Mouse (Mus musculus): ENCODE data around the gene Abr.

The Abr gene

GRCm38 (mm10) chr11:76467073-76467472 is 155.0 kb downstream of the Abr start:
- in situ Hi-C loops (cut with MboI, MseI): no loop called here

- in situ Hi-C loops (cut with MboI, MseI): no loop called here
Observed at GRCm38 (mm10) chr11:76465879-76466278, 156.2 kb downstream of the Abr start.

- in situ Hi-C loops (cut with MboI, MseI): no loop called here
Observed at GRCm38 (mm10) chr11:76461696-76462095, 160.4 kb downstream of the Abr start.

- in situ Hi-C loops (cut with MboI, MseI): no loop called here
Observed at GRCm38 (mm10) chr11:76461201-76461600, 160.9 kb downstream of the Abr start.

GRCm38 (mm10) chr11:76459489-76459888 is 162.6 kb downstream of the Abr start:
- in situ Hi-C loops (cut with MboI, MseI): loop anchor here (5.0 kb wide), 1 partner anchor 33 kb away; no protein-coding TSS in a partner anchor

- in situ Hi-C loops (cut with MboI, MseI): loop anchor here (5.0 kb wide), 1 partner anchor 34 kb away; no protein-coding TSS in a partner anchor
Observed at GRCm38 (mm10) chr11:76458730-76459129, 163.4 kb downstream of the Abr start.

- in situ Hi-C loops (cut with MboI, MseI): loop anchor here (5.0 kb wide), 1 partner anchor 35 kb away; no protein-coding TSS in a partner anchor
Observed at GRCm38 (mm10) chr11:76456897-76457296, 165.2 kb downstream of the Abr start.

GRCm38 (mm10) chr11:76456233-76456632 is 165.9 kb downstream of the Abr start:
- in situ Hi-C loops (cut with MboI, MseI): loop anchor here (5.0 kb wide), 1 partner anchor 36 kb away; no protein-coding TSS in a partner anchor

GRCm38 (mm10) chr11:76454492-76454891 is 167.6 kb downstream of the Abr start:
- in situ Hi-C loops (cut with MboI, MseI): no loop called here

- in situ Hi-C loops (cut with MboI, MseI): no loop called here
Observed at GRCm38 (mm10) chr11:76450202-76450561, 171.9 kb downstream of the Abr start.

- in situ Hi-C loops (cut with MboI, MseI): no loop called here
Observed at GRCm38 (mm10) chr11:76449520-76450201, 172.5 kb downstream of the Abr start.

- in situ Hi-C loops (cut with MboI, MseI): no loop called here
Observed at GRCm38 (mm10) chr11:76446251-76446650, 175.9 kb downstream of the Abr start.

- in situ Hi-C loops (cut with MboI, MseI): no loop called here
Observed at GRCm38 (mm10) chr11:76445459-76445858, 176.7 kb downstream of the Abr start.

GRCm38 (mm10) chr11:76439666-76440065 is 182.4 kb downstream of the Abr start:
- in situ Hi-C loops (cut with MboI, MseI): no loop called here

GRCm38 (mm10) chr11:76436864-76437437 is 185.2 kb downstream of the Abr start:
- in situ Hi-C loops (cut with MboI, MseI): no loop called here

- in situ Hi-C loops (cut with MboI, MseI): no loop called here
Observed at GRCm38 (mm10) chr11:76436009-76436408, 186.1 kb downstream of the Abr start.

- in situ Hi-C loops (cut with MboI, MseI): no loop called here
Observed at GRCm38 (mm10) chr11:76429966-76430631, 192.0 kb downstream of the Abr start.

GRCm38 (mm10) chr11:76429556-76429955 is 192.6 kb downstream of the Abr start:
- in situ Hi-C loops (cut with MboI, MseI): no loop called here

GRCm38 (mm10) chr11:76429046-76429445 is 193.1 kb downstream of the Abr start:
- in situ Hi-C loops (cut with MboI, MseI): no loop called here

GRCm38 (mm10) chr11:76427781-76428180 is 194.3 kb downstream of the Abr start:
- in situ Hi-C loops (cut with MboI, MseI): no loop called here

GRCm38 (mm10) chr11:76425749-76426148 is 196.4 kb downstream of the Abr start:
- in situ Hi-C loops (cut with MboI, MseI): no loop called here

GRCm38 (mm10) chr11:76420896-76421295 is 201.2 kb downstream of the Abr start:
- in situ Hi-C loops (cut with MboI, MseI): no loop called here

GRCm38 (mm10) chr11:76419179-76419578 is 202.9 kb downstream of the Abr start:
- in situ Hi-C loops (cut with MboI, MseI): no loop called here

Data from regulatory T cell (primary cell).